Mouse (Mus musculus): ENCODE results near the gene Col25a1.

The Col25a1 gene

DNA sequence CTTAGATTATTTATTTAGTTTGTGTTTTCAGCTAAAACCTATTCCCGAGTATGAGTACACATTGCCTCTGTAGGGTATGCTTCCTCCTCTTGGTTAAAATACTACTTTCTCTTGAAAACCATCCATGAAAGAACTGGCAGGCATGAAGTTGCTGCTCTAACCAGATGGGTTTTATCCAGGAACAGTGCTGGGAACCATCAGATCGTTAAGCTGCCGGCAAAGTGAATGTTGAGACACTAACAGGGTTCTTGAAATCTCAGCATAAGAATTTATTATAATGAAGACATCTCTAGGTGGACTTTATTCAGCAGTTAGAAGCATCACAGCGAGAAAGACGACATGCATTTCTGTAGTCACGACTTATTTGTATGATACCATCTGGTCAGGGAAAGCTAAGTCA lies 181.9 kb downstream of the Col25a1 start:
- DNase-seq (ENCODE audit: low read depth) = no peak

DNA sequence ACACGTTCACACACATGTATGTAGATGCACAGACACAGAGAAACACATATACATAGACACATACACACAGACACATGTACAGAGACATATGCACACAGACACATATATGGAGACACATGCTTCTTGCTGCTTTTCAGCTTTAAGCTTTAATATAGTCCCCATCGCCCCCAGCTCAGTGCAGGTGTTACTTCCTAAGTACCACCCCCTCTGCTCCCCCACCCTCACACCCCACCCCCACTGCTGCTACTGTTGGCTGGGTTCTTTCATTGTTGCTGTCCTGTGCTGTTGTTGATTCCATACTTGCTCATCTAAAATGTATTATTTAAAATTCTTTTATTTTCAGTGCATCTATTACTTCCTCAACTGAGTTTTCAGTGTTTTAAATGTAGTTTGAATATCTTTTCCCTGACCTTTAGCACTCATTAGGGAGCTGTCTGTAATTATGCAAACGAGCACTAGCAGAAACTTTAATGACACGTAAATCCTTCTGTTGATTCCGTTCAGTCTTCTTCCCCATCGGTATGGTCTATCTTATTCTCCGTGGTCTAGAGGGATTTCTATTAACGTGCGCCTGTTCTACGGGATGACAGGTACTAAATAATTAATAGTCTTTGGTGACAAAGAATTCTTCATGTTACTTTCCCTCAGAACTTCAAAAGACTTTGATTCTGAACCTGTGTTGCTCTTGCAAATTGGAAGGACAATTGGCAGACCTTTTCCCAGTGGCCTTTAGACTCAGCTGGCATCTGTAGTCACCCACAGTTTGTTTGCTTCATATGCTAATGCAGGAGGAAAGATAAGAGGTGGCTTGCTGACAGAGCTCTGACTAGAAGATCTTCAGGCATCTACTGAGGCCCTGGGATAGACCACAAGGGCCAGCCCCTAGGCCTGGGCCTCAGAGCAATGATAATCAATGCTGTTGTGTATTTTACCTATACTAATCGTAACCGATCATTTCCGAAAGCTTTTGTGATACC lies 196.0 kb downstream of the Col25a1 start:
- no peak for DNase-seq (ENCODE audit: low read depth)

GRCm38 (mm10) chr3:130328909-130329308 lies 197.6 kb downstream of the Col25a1 start:
- no peak for DNase-seq (ENCODE audit: low read depth)

- no peak for DNase-seq (ENCODE audit: low read depth)
Observed at GRCm38 (mm10) chr3:130329833-130330555, 198.7 kb downstream of the Col25a1 start.

DNA sequence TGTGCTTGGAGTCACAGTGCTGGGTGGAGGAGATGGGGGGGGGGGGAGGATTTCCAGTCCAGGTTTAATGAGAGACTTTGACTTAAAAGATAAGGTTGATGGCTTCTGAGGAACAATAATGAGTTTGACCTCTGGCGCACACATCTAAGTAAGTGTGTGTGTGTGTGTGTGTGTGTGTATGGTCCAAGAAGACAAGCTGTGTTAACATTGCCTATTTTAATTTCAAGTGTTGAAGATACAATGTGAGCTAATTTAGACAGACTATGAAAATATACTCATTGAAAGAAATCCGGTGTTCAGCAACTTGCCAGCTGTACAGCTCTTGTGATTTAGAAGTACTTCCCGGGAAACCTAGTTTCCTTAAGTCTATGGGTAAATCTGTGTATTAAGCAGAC lies 199.3 kb downstream of the Col25a1 start:
- no peak for DNase-seq (ENCODE audit: low read depth)

GRCm38 (mm10) chr3:130332347-130332913 lies 201.1 kb downstream of the Col25a1 start:
- DNase-seq (ENCODE audit: low read depth) = no peak

GRCm38 (mm10) chr3:130337857-130338256 lies 206.6 kb downstream of the Col25a1 start:
- no peak for DNase-seq (ENCODE audit: low read depth)

DNA sequence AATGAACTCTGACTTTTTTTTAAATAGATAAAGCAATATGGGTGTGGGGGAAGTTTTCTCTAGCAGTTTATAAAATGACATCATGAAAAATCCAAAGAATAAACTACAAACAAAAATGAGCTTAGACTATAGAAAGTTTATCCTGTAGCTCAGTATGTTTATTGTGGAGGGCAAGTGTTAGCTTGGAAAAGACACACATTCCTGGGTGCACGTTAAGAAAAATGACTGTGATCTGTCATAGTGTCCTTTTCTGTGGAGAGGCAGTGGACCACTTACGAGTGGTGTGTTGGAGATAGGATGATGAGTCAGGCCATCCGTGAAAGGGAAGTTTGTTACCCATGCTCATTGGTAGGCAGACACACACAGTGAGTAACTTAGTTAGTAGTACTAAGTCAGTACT lies 207.1 kb downstream of the Col25a1 start:
- no peak for DNase-seq (ENCODE audit: low read depth)

- no peak for DNase-seq (ENCODE audit: low read depth)
Observed at GRCm38 (mm10) chr3:130350161-130350560, 218.9 kb downstream of the Col25a1 start.

DNA sequence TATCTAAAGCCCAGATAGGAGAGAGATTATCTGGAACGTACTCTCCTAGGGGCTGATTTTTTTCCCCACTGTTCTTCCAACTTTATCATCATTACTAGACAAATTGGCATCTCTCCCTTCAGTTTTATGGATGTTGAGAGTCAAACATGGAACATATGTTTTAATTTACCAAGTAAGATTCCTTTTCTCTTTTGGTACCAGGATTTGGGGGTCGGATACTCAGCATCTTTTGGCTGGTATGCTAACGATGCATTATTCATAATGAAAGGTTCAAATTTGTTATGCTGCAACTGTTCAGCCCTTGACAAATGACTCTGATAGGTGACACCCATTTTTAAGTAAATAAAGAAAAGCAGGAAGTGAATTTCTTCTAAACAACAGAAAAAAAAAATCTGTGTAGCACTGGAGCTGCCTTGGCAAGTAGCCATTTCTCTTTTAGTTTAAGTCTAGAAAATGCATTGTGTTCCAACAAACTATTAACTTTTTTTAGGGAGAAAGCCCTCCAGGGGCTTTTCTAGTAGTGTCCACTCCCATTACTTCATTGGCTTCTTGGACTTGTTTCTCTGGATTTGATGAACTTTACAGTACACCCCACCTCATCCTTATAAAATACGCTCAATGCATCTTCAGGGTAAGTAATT lies 223.2 kb downstream of the Col25a1 start:
- no peak for DNase-seq (ENCODE audit: low read depth)

- DNase-seq (ENCODE audit: low read depth) = no peak
Observed at GRCm38 (mm10) chr3:130356575-130357173, 225.4 kb downstream of the Col25a1 start.

DNA sequence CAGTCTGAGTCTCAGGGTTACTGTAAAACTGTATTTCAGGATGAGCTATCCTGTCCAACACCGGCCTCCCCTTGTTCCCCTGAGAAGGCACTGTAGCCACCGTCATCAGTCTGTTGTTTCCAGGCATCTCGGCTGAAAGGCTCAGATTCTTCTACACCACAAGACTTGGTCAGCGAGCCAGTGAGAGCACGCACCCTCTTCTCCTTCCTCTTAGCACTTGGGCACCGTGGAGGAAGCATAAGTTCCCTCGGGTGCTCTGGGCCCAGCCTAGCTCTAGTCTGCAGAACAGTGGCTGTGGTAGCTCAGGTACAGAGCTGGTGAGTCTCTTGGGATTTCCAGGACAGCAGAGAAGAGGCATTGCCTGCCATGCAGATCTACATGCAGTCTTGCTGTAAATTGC lies 229.5 kb downstream of the Col25a1 start:
- no peak for DNase-seq (ENCODE audit: low read depth)

- DNase-seq (ENCODE audit: low read depth) = no peak
Observed at GRCm38 (mm10) chr3:130361922-130362321, 230.6 kb downstream of the Col25a1 start.

GRCm38 (mm10) chr3:130362797-130363367 lies 231.6 kb downstream of the Col25a1 start:
- no peak for DNase-seq (ENCODE audit: low read depth)

- DNase-seq (ENCODE audit: low read depth) = no peak
Observed at GRCm38 (mm10) chr3:130366917-130367610, 235.8 kb downstream of the Col25a1 start.

DNA sequence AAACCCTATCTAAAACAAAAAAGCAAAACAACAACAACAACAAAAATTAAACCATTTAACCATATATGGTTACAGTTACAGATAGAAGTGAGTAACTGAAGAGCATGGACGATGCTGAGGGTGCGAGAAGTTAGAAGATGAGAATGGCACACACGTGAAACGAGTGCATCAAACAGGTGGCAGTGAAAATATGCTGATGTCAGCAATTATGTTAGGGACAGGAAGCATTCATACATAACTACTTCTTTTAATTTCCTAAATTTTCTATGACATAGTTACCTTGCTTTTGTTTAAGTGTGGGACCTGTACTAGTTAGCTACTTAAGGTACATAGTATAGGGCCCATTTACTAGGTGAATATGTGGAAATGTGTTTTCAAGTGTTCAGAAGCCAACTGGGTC lies 237.1 kb downstream of the Col25a1 start:
- no peak for DNase-seq (ENCODE audit: low read depth)

DNA sequence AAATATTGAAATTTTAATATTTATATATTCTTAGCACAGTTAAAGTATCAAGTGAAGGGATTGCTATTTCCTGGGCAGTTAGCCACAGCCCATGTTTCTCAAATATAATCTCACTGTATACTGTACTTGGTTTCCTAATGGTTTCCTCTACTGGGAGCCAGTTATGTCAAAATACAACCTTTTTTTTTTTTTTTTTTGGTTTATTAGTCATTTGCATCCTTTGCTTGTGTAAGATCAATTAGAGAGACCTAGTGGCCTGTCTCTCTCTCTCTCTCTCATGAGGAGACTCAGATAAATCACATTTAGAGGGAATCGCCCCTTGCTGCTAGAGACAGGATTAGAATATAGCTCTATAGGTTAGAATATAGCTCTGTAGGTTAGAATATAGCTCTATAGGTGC lies 237.8 kb downstream of the Col25a1 start:
- DNase-seq (ENCODE audit: low read depth) = no peak

GRCm38 (mm10) chr3:130370167-130370566 lies 238.9 kb downstream of the Col25a1 start:
- no peak for DNase-seq (ENCODE audit: low read depth)

DNA sequence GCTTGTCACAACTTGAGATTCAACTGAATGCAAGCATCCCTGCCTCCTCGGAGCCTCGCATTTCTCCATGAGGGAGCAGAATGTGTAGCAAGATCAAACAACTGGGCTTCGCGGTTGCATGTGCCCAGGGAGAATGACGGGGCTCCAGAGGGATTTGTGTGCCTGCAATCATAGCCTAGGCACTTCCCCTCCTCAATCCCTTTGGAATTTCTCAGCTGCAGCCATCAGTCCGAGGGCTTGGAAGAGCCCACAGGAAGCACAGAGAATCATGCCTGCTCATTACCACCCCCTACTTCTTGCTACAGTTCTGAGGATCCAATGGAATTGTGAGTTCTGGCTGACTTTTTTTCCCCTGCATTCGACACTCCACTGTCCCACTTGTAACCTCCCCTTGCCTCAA lies 241.8 kb downstream of the Col25a1 start:
- DNase-seq (ENCODE audit: low read depth) = no peak

GRCm38 (mm10) chr3:130374620-130375341 lies 243.5 kb downstream of the Col25a1 start:
- DNase-seq (ENCODE audit: low read depth) = no peak
